Mouse (Mus musculus): Measurements from ENCODE around the gene Nol11. TPM values are rescaled to one million over a fixed set of nuclear protein-coding genes. Genes with fewer than 3 reads are reported as not detected.
A peak's percentile ranks its signal among the peaks of the same experiment; 100 is the strongest.
"Not testable (repeated sequence)": the region's sequence is repeated elsewhere in the genome, so short reads cannot be mapped to it uniquely, and the experiment has no call there.

Gene Nol11
- polyA plus RNA-seq, 1 experiment from 2014 or later, result 76.8 TPM

DNA sequence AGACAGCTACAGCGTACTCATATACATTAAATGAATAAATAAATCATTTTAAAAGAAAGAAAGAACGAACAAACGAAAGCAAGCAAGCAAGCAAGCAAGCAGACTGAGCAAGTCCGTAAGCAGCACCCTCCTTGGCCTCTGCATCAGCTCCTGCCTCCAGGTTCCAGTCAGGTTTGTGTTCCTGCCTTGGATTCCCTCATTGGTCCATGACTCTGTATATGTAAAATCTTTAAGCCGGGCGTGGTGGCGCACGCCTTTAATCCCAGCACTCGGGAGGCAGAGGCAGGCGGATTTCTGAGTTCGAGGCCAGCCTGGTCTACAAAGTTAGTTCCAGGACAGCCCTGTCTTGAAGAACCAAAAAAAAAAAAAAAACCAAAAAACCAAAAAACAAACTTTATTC lies 45.2 kb downstream of the Nol11 start:
- H3K4me2 ChIP-seq (ENCODE audit: low read depth, low read length, severe bottlenecking); H3K4me1 ChIP-seq (replicated peaks; ENCODE audit: control insufficient read depth, insufficient read depth, low read length); H3K9ac ChIP-seq (ENCODE audit: low read length); ATAC-seq (replicated peaks; ENCODE audit: low FRiP score); H3K27me3 ChIP-seq (ENCODE audit: control insufficient read depth, insufficient read depth, low read length); DNase-seq (ENCODE audit: low spot score); H3K9me3 ChIP-seq (ENCODE audit: control insufficient read depth, low read length); H3K36me3 ChIP-seq (ENCODE audit: control insufficient read depth, insufficient read depth, low read length); H3K4me3 ChIP-seq (ENCODE audit: low read depth, low read length); H3K27ac ChIP-seq (ENCODE audit: low read depth, low read length): not testable (repeated sequence)
- WGBS, result 93% methylated on average over 11 of the region's 11 CpGs

DNA sequence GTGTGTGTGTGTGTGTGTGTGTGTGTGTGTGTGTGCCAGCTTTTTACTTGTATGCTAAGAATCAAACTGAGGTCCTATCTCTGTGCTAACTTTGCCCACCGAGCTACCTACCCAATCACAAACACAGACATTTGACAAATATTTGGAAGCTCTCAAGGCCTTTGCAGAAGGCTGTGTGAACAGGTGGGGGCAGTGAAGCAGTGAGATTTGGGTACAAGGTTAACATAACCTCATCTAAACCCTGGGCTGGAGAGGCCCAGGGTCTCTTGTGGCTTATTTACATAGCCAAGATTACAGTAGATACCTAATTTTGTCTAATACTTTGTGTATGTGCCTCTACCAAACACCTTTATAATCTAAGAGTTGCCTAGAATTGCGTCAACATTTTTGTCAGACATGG lies 46.8 kb downstream of the Nol11 start:
- no peak overlapping the region for H3K4me2 ChIP-seq (ENCODE audit: low read depth, low read length, severe bottlenecking)
- no peak for DNase-seq (ENCODE audit: low spot score)
- H3K36me3 ChIP-seq (ENCODE audit: control insufficient read depth, insufficient read depth, low read length), result no peaks in the 10 kb centered on the region
- no peak overlapping the region for H3K4me3 ChIP-seq (ENCODE audit: low read depth, low read length)
- no peaks in the 10 kb centered on the region for H3K4me1 ChIP-seq (replicated peaks; ENCODE audit: control insufficient read depth, insufficient read depth, low read length)
- H3K27ac ChIP-seq (ENCODE audit: low read depth, low read length), result no peak overlapping the region
- H3K9ac ChIP-seq (ENCODE audit: low read length), result no peak overlapping the region
- no peak for ATAC-seq (replicated peaks; ENCODE audit: low FRiP score)
- H3K27me3 ChIP-seq (ENCODE audit: control insufficient read depth, insufficient read depth, low read length), result no peaks in the 10 kb centered on the region
- 87% methylated on average over 2 of the region's 2 CpGs for WGBS
- no peaks in the 10 kb centered on the region for H3K9me3 ChIP-seq (ENCODE audit: control insufficient read depth, low read length)

DNA sequence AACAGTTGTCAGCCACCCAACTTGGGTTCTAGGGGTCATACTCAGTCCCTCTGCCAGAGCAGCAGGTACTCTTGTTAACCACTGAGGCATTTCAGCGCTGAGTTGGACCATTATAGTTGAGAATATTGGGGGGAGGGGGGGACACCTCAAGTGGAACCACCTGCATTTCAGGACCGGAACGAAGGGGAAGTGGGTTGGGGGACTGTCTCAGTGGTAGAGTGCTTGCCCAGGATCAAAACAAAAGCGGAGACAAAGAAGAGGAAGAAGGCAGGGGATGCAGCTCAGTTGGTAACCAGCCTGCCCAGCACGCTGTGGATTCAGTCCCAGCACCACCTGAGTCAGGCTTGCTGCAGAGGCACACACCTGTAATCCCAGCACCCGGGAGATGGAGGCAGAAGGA lies 48.4 kb downstream of the Nol11 start:
- H3K27me3 ChIP-seq (ENCODE audit: control insufficient read depth, insufficient read depth, low read length), result no peaks in the 10 kb centered on the region
- no peak overlapping the region for H3K4me3 ChIP-seq (ENCODE audit: low read depth, low read length)
- 30% methylated on average over 6 of the region's 6 CpGs for WGBS
- H3K4me2 ChIP-seq (ENCODE audit: low read depth, low read length, severe bottlenecking), result no peak overlapping the region
- H3K4me1 ChIP-seq (replicated peaks; ENCODE audit: control insufficient read depth, insufficient read depth, low read length), result no peaks in the 10 kb centered on the region
- H3K36me3 ChIP-seq (ENCODE audit: control insufficient read depth, insufficient read depth, low read length), result no peaks in the 10 kb centered on the region
- no peaks in the 10 kb centered on the region for H3K9me3 ChIP-seq (ENCODE audit: control insufficient read depth, low read length)
- DNase-seq (ENCODE audit: low spot score), result no peak
- no peak overlapping the region for H3K9ac ChIP-seq (ENCODE audit: low read length)
- ATAC-seq (replicated peaks; ENCODE audit: low FRiP score), result no peak
- no peak overlapping the region for H3K27ac ChIP-seq (ENCODE audit: low read depth, low read length)

DNA sequence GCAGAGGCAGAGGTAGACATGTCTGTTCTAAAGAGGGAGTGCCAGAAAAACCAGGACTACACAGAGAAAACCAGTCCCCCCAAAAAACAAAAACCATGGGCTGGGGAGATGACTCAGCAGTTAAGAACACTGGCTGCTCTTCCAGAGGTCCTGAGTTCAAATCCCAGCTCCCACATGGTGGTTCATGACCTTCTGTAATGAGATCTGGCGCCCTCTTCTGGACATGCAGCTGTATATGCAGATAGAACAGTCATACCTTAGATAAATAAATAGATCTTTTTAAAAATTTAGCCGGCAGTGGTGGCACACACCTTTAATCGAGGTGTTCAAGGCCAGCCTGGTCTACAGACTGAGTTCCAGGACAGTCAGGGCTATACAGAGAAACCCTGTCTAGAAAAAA lies 50.5 kb downstream of the Nol11 start:
- DNase-seq (ENCODE audit: low spot score) (peak; percentile 55), ATAC-seq (replicated peaks; ENCODE audit: low FRiP score) (no peak)
- no peaks in the 10 kb centered on the region for H3K4me1 ChIP-seq (replicated peaks; ENCODE audit: control insufficient read depth, insufficient read depth, low read length)
- no peaks in the 10 kb centered on the region for H3K27me3 ChIP-seq (ENCODE audit: control insufficient read depth, insufficient read depth, low read length)
- no peak overlapping the region for H3K27ac ChIP-seq (ENCODE audit: low read depth, low read length)
- no peaks in the 10 kb centered on the region for H3K36me3 ChIP-seq (ENCODE audit: control insufficient read depth, insufficient read depth, low read length)
- H3K4me3 ChIP-seq (ENCODE audit: low read depth, low read length), result no peak overlapping the region
- H3K9me3 ChIP-seq (ENCODE audit: control insufficient read depth, low read length), result no peaks in the 10 kb centered on the region
- WGBS, result 84% methylated on average over 3 of the region's 3 CpGs
- no peak overlapping the region for H3K9ac ChIP-seq (ENCODE audit: low read length)
- H3K4me2 ChIP-seq (ENCODE audit: low read depth, low read length, severe bottlenecking), result no peak overlapping the region

DNA sequence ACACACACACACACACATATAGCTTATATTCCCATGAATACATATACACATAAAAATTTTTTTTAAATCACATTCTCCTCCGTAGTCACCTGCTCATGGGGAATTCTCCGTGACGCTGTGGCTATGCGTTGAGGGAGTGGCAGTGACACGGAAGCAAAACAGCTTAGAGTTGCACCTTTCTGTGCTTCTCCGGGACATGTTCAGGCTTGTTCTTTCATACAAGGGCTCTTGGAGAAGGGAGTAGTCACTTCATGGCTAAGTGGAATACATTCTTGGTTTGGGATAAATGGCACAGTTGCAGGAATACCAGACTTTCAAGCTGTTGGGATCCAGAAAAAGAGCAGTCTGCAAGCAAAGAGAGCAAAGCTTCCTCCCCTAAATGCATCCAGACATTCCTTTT lies 51.6 kb downstream of the Nol11 start:
- Histone ChIP-seq H3K4me1 (replicated peaks; ENCODE audit: control insufficient read depth, insufficient read depth, low read length) (no peaks in the 10 kb centered on the region; the same call in 1 of the 2 replicates), H3K27ac (ENCODE audit: low read depth, low read length) (no peak overlapping the region), H3K4me2 (ENCODE audit: low read depth, low read length, severe bottlenecking) (no peak overlapping the region), H3K9me3 (ENCODE audit: control insufficient read depth, low read length) (no peaks in the 10 kb centered on the region), H3K9ac (ENCODE audit: low read length) (no peak overlapping the region), H3K36me3 (ENCODE audit: control insufficient read depth, insufficient read depth, low read length) (no peaks in the 10 kb centered on the region), H3K4me3 (ENCODE audit: low read depth, low read length) (no peak overlapping the region), H3K27me3 (ENCODE audit: control insufficient read depth, insufficient read depth, low read length) (no peaks in the 10 kb centered on the region)
- ATAC-seq (replicated peaks; ENCODE audit: low FRiP score) (no peak), DNase-seq (ENCODE audit: low spot score) (no peak)
- 97% methylated on average over 6 of the region's 6 CpGs for WGBS

DNA sequence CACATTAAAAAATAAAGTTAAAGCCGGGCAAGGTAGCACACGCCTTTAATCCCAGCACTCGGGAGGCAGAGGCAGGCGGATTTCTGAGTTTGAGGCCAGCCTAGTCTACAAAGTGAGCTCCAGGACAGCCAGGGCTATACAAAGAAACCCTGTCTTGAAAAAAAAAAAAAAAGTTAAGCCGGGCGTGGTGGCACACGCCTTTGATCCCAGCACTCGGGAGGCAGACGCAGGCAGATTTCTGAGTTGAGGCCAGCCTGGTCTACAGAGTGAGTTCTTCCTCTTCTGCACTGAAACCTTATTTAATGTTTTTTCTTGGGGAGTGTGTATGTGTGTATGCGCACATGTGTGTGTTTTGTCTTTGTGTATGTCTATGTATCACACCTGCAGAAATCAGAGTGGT lies 52.7 kb downstream of the Nol11 start:
- H3K27me3 ChIP-seq (ENCODE audit: control insufficient read depth, insufficient read depth, low read length); H3K4me1 ChIP-seq (replicated peaks; ENCODE audit: control insufficient read depth, insufficient read depth, low read length); H3K4me3 ChIP-seq (ENCODE audit: low read depth, low read length); H3K9me3 ChIP-seq (ENCODE audit: control insufficient read depth, low read length); H3K4me2 ChIP-seq (ENCODE audit: low read depth, low read length, severe bottlenecking); H3K36me3 ChIP-seq (ENCODE audit: control insufficient read depth, insufficient read depth, low read length); DNase-seq (ENCODE audit: low spot score); H3K9ac ChIP-seq (ENCODE audit: low read length); ATAC-seq (replicated peaks; ENCODE audit: low FRiP score); H3K27ac ChIP-seq (ENCODE audit: low read depth, low read length): not testable (repeated sequence)
- 95% methylated on average over 10 of the region's 10 CpGs for WGBS

DNA sequence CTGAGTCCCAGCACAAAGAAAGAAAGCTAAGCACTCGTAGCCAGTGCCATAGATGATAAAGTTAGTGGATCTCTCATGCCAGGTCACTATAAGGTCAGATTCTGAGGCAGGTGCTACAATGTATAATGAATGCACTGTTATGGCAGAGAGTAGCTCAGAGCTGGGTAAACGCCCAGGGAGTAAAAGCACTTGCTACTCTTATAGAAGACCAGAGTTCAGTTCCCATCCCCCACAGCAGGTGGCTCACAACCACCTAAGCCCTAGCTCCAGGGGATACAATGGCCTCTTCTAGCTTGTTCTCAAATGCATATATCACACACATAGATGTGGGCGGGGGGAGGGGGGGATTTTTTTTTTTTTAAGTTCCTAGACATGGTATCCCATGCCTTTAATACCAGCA lies 53.4 kb downstream of the Nol11 start:
- no peaks in the 10 kb centered on the region for H3K27me3 ChIP-seq (ENCODE audit: control insufficient read depth, insufficient read depth, low read length)
- H3K36me3 ChIP-seq (ENCODE audit: control insufficient read depth, insufficient read depth, low read length), result no peaks in the 10 kb centered on the region
- no peak for ATAC-seq (replicated peaks; ENCODE audit: low FRiP score)
- H3K9me3 ChIP-seq (ENCODE audit: control insufficient read depth, low read length), result no peaks in the 10 kb centered on the region
- no peaks in the 10 kb centered on the region; the same call in 1 of the 2 replicates for H3K4me1 ChIP-seq (replicated peaks; ENCODE audit: control insufficient read depth, insufficient read depth, low read length)
- H3K4me2 ChIP-seq (ENCODE audit: low read depth, low read length, severe bottlenecking), result no peak overlapping the region
- H3K4me3 ChIP-seq (ENCODE audit: low read depth, low read length), result no peak overlapping the region
- DNase-seq (ENCODE audit: low spot score), result no peak
- no peak overlapping the region for H3K27ac ChIP-seq (ENCODE audit: low read depth, low read length)
- WGBS, result 50% methylated on average over 3 of the region's 3 CpGs
- no peak overlapping the region for H3K9ac ChIP-seq (ENCODE audit: low read length)

DNA sequence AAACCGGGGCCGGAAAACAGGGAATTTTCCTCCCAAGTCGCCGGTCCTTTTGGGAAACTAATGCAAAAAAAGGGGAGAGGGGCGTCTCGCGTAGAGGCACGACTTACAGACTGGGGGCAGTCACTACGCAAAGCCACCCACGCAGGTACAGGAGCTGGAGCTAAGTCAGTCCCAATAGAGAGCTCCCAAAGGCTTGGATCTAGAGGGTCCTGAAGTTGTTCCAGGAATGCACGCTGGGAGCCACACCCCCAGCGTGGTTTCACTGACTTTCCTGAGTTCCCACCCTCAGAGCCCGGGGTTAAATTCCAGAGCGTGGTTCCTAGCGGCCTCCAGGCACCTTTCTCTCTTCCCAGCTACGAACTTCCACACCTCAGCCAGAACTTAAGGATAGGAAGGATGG lies 56.8 kb downstream of the Nol11 start:
- H3K4me1 ChIP-seq (replicated peaks; ENCODE audit: control insufficient read depth, insufficient read depth, low read length), result peaks cover 3% of the 10 kb centered on the region; the same call in 1 of the 2 replicates
- peak overlapping the region; percentile 86 for H3K9ac ChIP-seq (ENCODE audit: low read length)
- no peaks in the 10 kb centered on the region for H3K27me3 ChIP-seq (ENCODE audit: control insufficient read depth, insufficient read depth, low read length)
- ATAC-seq (replicated peaks; ENCODE audit: low FRiP score), result peak; percentile 55; the same call in 1 of the 2 replicates
- H3K9me3 ChIP-seq (ENCODE audit: control insufficient read depth, low read length), result no peaks in the 10 kb centered on the region
- peak overlapping the region; percentile 76 for H3K4me2 ChIP-seq (ENCODE audit: low read depth, low read length, severe bottlenecking)
- peak overlapping the region; percentile 76 for H3K4me3 ChIP-seq (ENCODE audit: low read depth, low read length)
- H3K36me3 ChIP-seq (ENCODE audit: control insufficient read depth, insufficient read depth, low read length), result no peaks in the 10 kb centered on the region
- H3K27ac ChIP-seq (ENCODE audit: low read depth, low read length), result no peak overlapping the region; the same call in 1 of the 2 replicates
- no peak for DNase-seq (ENCODE audit: low spot score)
- WGBS, result 1% methylated on average over 16 of the region's 16 CpGs

DNA sequence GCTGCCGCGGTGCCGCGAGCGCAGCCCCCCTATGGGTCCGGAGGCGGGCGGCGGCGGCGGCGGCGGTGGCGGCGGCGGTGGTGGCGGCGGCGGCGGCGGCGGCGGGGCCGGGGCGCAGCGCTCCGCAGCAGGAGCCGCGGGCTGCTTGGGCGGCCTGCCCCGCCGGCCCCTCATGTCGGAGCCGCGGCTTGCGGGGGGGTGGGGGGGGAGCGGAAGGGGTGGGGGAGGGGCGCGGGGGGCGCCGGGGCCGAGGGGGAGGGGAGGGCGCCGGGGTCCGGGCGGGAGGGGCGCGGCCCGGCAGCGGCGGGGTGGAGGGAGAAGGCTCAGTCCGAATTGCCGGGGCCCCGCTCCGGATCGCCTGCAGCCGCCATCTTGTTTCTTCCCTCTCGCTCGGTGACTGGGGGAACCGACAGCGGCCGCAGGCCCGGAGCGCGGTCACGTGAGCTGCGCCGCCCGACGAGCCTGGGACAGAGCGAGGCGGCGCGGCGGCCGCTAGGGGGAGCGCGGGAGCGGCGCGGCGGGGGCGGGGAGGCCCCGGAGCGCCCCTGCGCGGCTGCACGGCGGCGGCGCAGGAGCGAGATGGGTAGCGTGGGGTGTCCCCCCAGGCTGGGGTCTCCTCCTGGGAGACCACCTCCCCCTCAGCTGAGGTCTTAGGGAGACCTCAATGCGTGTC lies 57.3 kb downstream of the Nol11 start, which contains the start of gene Bptf:
Gene Bptf (minus strand): TSS at position 379 of the 673 bp plus-strand sequence.
- 0% methylated on average over 34 of the region's 94 CpGs for WGBS
- DNase-seq (ENCODE audit: low spot score), result peak; percentile 95
- Histone ChIP-seq H3K9ac (ENCODE audit: low read length) (peak within 1 kb of the TSS; percentile 86), H3K27me3 (ENCODE audit: control insufficient read depth, insufficient read depth, low read length) (no peaks in the 10 kb centered on the region), H3K27ac (ENCODE audit: low read depth, low read length) (peak within 1 kb of the TSS; percentile 92), H3K36me3 (ENCODE audit: control insufficient read depth, insufficient read depth, low read length) (no peaks in the 10 kb centered on the region), H3K4me3 (ENCODE audit: low read depth, low read length) (peak within 1 kb of the TSS; percentile 76), H3K9me3 (ENCODE audit: control insufficient read depth, low read length) (no peaks in the 10 kb centered on the region), H3K4me2 (ENCODE audit: low read depth, low read length, severe bottlenecking) (peak within 1 kb of the TSS; percentile 76), H3K4me1 (replicated peaks; ENCODE audit: control insufficient read depth, insufficient read depth, low read length) (peaks cover 3% of the 10 kb centered on the region; the same call in 1 of the 2 replicates)
- peak; percentile 98 for ATAC-seq (replicated peaks; ENCODE audit: low FRiP score)

All from forebrain, embryonic 11.5 days (tissue).